Mouse (Mus musculus) heart, adult 8-10 months (tissue): ENCODE data around the gene Wdr53. TPM values are rescaled to one million over a fixed set of nuclear protein-coding genes. Genes with fewer than 3 reads are reported as not detected.
"Not testable (repeated sequence)": the region's sequence is repeated elsewhere in the genome, so short reads cannot be mapped to it uniquely, and the experiment has no call there.

ENCODE experiments used
- DNase-seq: peaks from one replicate; pipeline ENCODE4 v3.0.0; 2022; ENCODE audit warnings: low spot score
- microRNA-seq: library from miRNA; unstranded; fragments of <30 nt; microRNA quantifications from one replicate; pipeline ENCODE4 v1.2.0, GENCODE M21; 2022
- total RNA-seq, 4 experiments: library from RNA; stranded (reverse); gene quantifications; 2 replicates each; pipeline ENCODE4 v1.2.4; 2022

The Wdr53 gene
- total RNA-seq, 4 experiments from 2014 or later, result 3.8 to 8.3 (median 7.3) TPM

GRCm38 (mm10) chr16:32278396-32278795 lies 31.4 kb downstream of the Wdr53 start:
- no peak for DNase-seq

GRCm38 (mm10) chr16:32280211-32280610 lies 33.2 kb downstream of the Wdr53 start:
- no peak for DNase-seq

- DNase-seq, result no peak
Observed at GRCm38 (mm10) chr16:32282608-32283007, 35.6 kb downstream of the Wdr53 start.

GRCm38 (mm10) chr16:32291821-32292220 lies 44.8 kb downstream of the Wdr53 start:
- DNase-seq, result no peak

GRCm38 (mm10) chr16:32299617-32300016 lies 52.6 kb downstream of the Wdr53 start:
- DNase-seq, result not testable (repeated sequence)

- no peak for DNase-seq
Observed at GRCm38 (mm10) chr16:32303046-32303445, 56.0 kb downstream of the Wdr53 start.

- DNase-seq, result no peak
Observed at GRCm38 (mm10) chr16:32303886-32304285, 56.9 kb downstream of the Wdr53 start.

Small RNAs within 50 kb of the gene (microRNA-seq; reads per million reads assigned to microRNA genes)
- gene Mir1946a, result not detected

Other genes starting within 250 kb of the Wdr53 start
- gene Senp5, start 243.9 kb upstream of the Wdr53 start, total RNA-seq, result 10 to 100 TPM; 10.0 to 13.9 (median 11.7) TPM
- 10 to 100 TPM; 22.8 to 27.3 (median 25.2) TPM for gene Pak2, start 167.9 kb upstream of the Wdr53 start, total RNA-seq
- gene Pigx, start 147.5 kb upstream of the Wdr53 start, total RNA-seq, result 10 to 100 TPM; 17.3 to 20.2 (median 20.0) TPM
- gene Cep19, start 147.4 kb upstream of the Wdr53 start, total RNA-seq, result 10 to 100 TPM in 3 of 4 experiments, 1 to 10 TPM in 1; 9.1 to 12.9 (median 12.4) TPM
- gene Nrros, start 81.6 kb upstream of the Wdr53 start, total RNA-seq, result 1 to 10 TPM; 3.5 to 4.6 (median 3.5) TPM
- gene Bex6, start 67.4 kb upstream of the Wdr53 start, total RNA-seq, result not detected
- 10 to 100 TPM; 11.4 to 14.0 (median 13.2) TPM for gene Fbxo45, start 69 bp upstream of the Wdr53 start, total RNA-seq
- 10 to 100 TPM; 21.6 to 33.8 (median 27.9) TPM for gene Smco1, start 24.2 kb downstream of the Wdr53 start, total RNA-seq
- gene Rnf168, start 30.2 kb downstream of the Wdr53 start, total RNA-seq, result 10 to 100 TPM; 11.3 to 15.3 (median 12.1) TPM
- gene Ubxn7, start 85.0 kb downstream of the Wdr53 start, total RNA-seq, result 10 to 100 TPM; 23.1 to 27.1 (median 24.5) TPM
- gene Tm4sf19, start 153.3 kb downstream of the Wdr53 start, total RNA-seq, result not detected
- 10 to 100 TPM in 1 of 4 experiments, 1 to 10 TPM in 3; 6.2 to 10.5 (median 8.3) TPM for gene Tctex1d2, start 172.5 kb downstream of the Wdr53 start, total RNA-seq
- gene Pcyt1a, start 183.7 kb downstream of the Wdr53 start, total RNA-seq, result 100 to 1,000 TPM; 118 to 125 (median 123) TPM
- under 1 TPM; 0.19 to 0.40 (median 0.25) TPM for gene Slc51a, start 240.7 kb downstream of the Wdr53 start, total RNA-seq
- gene Zdhhc19, start 249.0 kb downstream of the Wdr53 start, total RNA-seq, result not detected